Mouse (Mus musculus): ENCODE results near the gene Nin.

The Nin gene

DNA sequence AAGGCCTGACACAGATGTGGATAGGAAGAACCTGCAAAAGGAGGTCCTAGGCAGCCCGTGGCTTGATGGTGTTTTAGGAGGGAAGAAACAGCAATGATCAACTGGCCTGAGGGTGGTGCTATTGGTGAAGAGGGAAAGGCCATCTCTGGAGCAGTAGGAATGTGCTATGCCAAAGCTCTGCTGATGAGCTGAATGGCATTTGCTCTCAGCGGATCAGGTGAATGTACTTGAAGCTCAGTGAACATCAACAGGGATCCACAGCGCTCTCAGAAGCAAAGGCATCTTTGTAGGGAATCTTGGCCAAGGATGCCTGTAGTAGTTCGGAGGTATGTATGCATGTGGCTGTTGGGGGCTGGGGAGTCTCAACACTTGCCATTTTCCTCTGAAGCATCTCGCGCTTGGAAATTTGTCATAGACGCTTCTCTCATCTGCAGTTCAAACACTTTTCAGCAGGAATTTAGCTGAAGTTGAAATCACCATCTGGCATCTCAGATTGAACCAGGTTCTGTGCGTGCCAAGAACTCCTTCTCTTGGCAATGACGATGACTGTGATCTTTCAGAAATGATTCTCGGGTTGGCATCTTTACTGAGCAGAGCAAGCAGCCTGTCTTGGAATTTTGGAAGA lies 5.3 kb upstream of the Nin start:
- DNase-seq (ENCODE audit: low read depth) = no peak

- no peak for DNase-seq (ENCODE audit: low read depth)
Observed at GRCm38 (mm10) chr12:70117146-70117545, 3.6 kb upstream of the Nin start.

DNA sequence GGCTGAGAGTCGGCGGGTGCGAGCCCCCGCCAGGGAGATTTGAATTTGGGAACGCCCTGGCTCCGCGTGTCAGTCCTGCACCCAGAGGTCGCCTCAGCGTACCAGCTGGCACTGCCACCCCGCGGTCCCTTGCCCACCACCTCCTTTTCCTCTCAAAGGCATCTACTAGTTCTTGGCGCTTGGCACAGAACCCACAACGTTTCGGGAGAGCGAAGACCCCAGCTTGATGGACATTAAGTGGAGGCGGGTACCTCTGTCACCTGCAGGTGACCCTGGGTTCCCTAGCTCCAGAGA lies 1.5 kb downstream of the Nin start:
- DNase-seq (ENCODE audit: low read depth) = no peak

- DNase-seq (ENCODE audit: low read depth) = peak; percentile 53
Observed at GRCm38 (mm10) chr12:70111367-70112089, 2.0 kb downstream of the Nin start.

DNA sequence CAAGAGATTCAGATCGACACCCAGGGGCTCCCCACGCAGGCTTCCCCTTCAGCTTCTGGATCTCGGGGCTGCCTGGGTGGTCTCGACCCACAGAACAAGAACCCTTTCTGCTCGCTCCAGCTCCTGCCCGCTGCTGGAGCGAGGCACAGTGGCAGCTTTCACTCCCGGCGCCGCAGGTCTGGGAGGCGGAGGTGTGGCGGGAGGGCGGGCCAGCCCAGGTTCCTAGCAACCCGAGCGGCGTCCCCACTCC lies 2.5 kb downstream of the Nin start:
- no peak for DNase-seq (ENCODE audit: low read depth)

DNA sequence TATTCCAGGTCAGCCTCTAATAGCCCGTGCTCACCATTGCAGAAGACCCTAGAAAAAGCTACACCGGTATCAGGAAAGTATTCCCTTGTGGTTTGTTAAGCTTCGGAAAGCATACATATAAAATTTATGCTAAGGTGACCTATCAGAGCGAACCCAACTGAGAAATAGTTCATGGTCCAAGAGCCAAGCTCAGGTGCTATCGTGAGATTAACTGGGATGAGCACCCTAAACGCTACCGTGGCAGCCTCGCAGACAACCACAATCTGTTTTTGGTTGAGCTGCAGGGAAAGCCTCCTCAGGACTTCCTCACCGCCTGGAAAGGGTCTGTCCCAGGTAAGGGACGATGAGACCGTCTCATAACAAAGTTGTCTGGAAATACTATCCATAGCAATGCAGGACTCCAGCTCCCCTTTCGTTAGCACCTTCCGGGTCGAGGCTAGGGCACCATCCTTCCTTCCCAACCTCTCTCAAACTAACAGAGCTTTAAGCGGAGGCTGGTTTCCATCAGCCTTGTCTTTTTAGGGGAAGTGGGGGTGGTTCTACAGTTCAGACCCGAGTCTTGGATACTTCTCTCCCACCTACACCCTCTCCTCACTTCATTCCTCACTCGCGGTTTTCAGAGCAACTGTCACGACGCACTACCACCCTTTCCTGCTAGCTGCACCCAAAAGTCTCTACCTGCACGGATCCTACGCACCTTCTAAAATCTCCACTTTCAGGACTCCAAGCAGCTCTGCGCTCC lies 3.0 kb downstream of the Nin start:
- DNase-seq (ENCODE audit: low read depth) = no peak

GRCm38 (mm10) chr12:70109921-70110320 lies 3.6 kb downstream of the Nin start:
- DNase-seq (ENCODE audit: low read depth) = no peak

GRCm38 (mm10) chr12:70108104-70108503 lies 5.4 kb downstream of the Nin start:
- no peak for DNase-seq (ENCODE audit: low read depth)

- DNase-seq (ENCODE audit: low read depth) = no peak
Observed at GRCm38 (mm10) chr12:70106508-70106907, 7.0 kb downstream of the Nin start.

GRCm38 (mm10) chr12:70105885-70106284 lies 7.6 kb downstream of the Nin start:
- no peak for DNase-seq (ENCODE audit: low read depth)

GRCm38 (mm10) chr12:70104776-70105420 lies 8.6 kb downstream of the Nin start:
- no peak for DNase-seq (ENCODE audit: low read depth)

DNA sequence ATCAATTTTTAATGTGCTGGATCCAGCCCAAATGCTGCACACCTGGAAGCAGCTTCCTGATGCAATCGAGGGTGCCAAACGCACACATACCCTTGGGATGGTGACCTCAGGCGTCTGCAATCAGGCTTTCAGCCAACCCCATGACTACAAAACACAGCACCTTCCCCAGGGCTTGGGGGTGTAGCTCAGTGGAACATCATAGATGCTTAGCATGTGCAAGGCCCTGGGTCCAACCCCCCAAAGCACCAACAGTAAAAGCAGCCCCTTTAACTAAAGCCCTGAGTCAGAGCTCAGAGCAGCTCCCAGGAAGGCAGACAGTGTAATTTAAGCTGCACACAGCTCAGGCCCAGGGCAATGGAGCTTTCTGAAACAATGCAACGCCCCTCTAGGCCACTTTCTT lies 9.3 kb downstream of the Nin start:
- DNase-seq (ENCODE audit: low read depth) = no peak

DNA sequence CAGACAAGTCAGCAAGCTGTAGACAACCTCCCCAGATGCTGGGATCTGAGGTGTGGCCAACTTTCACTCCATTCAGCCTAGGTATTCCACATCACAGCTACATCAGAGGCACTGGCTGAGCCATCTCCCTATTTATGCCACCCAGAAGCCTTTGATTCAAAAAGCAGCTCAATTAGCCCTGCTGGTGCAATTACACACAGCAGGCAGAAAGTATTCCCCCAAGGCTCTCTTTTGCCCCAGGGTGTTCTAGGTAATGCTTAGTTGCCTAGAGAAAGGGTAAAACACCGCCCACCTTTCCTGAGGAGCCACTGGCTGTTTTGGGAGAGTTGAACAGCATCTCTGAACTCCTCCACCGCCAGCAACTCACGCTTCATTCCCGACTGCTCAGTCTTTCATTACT lies 10.3 kb downstream of the Nin start:
- DNase-seq (ENCODE audit: low read depth) = no peak

DNA sequence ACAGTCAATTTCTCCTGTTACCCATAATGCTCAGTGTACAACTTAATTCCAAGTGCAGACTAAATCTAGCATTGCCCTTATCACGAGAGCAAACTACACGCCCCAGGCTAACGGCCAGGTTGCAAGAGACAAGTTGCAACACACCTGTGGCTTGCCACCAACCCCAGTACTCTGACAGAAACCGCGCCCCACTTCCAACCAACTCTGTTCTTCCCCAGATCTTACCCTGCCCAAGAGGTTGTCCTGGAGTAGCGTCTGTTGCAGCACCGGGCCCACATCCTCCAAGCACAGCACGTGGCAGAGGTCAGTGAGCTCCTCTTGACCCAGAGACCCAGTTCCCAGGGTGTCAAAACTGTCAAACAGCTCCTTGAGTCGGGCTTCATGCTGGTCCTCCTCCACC lies 11.1 kb downstream of the Nin start:
- DNase-seq (ENCODE audit: low read depth) = no peak

GRCm38 (mm10) chr12:70101823-70102222 lies 11.7 kb downstream of the Nin start:
- DNase-seq (ENCODE audit: low read depth) = no peak

DNA sequence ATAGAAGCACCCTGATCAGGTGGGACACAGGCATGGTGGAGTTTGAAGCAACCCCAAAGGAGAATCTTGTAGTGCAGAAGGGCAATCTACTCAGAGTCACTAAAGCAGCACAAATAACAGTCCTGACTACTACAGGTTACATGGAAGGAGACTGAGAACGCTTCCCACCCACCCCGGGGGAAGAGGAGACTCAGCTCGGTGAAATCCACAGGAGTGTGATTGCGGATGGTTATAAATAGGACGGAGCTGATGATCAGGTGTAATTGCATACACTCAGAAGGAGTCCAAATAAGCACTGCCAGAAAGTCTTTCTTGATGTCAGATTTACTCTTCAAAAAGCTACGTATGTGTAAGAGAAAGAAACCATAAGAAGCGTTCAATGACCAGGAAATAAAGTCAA lies 15.6 kb downstream of the Nin start:
- no peak for DNase-seq (ENCODE audit: low read depth)

DNA sequence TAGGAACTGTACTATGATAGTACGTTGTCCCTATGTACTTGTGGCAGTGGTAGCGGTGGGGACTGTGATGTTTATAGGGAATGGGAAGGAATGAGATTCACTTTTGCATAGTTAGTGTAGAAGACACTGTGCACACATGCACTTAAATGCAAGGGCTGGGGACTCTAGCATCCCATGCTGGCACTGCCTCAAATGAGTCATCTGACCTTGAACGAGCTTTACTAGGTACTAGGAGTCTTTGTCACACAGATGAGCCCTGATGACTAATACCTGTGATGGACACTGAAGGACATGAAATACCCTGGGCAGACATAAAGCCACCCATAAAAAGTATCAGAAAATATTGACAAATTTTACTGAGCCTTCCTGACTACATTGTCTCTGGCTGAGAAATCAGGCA lies 16.2 kb downstream of the Nin start:
- DNase-seq (ENCODE audit: low read depth) = no peak

- DNase-seq (ENCODE audit: low read depth) = no peak
Observed at GRCm38 (mm10) chr12:70093266-70093893, 20.1 kb downstream of the Nin start.

DNA sequence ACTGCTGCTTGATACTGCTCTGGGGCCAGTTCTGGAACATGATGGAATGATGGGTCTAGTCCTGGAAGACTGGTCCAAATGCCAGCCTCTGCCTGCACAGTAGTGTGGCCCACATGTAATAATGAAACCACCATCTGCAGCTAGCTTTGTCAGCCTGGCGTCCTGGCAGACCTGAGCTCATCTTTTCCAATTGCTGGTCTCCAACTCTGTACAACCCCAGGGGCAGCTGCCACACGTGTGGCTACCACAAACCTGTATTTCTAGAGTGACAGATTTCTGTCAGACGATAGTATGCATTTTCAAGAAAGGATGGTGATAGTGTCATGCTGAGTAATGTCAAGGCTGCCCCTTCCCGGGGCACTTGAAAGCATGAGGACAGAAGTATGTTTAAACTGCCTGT lies 25.2 kb downstream of the Nin start:
- no peak for DNase-seq (ENCODE audit: low read depth)

GRCm38 (mm10) chr12:70085351-70085750 lies 28.2 kb downstream of the Nin start:
- no peak for DNase-seq (ENCODE audit: low read depth)

DNA sequence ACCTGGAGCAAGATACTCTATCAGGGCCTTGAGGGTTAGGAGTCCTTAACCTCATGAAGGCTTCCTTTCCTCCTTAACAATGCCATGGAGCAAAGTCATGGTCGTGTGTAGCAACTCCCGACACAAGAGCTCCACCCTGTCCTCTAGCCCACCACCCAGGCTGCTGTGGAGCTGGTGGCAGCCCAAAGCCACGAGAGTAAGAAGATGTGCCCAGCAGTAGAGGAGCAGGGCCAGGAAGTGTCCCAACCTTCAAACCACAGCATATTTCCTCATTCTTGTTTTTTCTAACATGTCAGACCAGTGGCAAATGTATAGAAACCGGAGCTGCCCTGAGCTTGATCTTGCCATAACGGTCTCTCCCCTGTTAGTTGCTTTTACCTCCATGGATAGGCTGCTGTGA lies 29.3 kb downstream of the Nin start:
- peak; percentile 29 for DNase-seq (ENCODE audit: low read depth)

DNA sequence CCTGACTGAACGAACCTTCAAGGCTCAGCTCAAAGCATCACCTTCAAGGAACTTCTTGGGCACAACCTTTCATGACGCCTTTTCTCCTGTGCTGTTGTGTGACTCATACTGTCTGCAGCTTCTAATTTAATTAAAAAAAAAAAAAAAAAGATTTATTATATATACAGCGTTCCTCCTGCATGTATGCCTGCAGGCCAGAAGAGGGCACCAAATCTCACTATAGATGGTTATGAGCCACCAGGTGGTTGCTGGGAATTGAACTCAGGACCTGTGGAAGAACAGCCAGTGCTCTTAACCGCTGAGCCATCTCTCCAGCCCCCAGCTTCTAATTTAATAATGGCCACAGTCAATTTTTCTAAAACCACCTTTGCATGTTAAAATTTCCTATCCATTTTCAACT lies 29.8 kb downstream of the Nin start:
- DNase-seq (ENCODE audit: low read depth) = no peak
